In the genomic region with DNA sequence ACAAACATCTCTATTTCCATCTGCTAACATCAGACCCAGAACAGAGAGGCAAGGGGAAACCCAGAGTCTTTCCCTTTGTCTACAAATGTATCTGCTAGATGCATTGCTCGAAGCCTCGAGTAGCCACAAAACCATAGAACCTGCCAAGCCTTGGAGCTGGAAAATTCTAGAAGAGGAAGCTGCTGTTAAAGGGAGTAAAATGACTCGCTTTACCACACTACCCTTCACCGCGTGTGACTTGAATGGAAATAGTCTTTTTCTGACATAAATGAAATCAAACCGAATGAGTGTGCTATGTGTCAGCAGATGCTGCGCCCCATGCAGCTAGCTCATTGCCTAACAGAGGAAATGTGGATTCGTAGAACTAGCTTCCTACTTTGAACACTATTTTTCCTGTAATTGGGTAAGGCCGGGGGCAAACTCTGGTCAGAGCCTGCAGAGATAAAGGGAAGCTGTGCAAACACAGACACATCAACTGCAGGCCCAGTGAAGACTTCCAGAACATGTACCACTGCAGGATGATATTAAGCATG, we compare ENCODE assay signal across 10 mouse cellular contexts.
A peak's percentile ranks its signal among the peaks of the same experiment; 100 is the strongest.
DNase-seq lines count a peak whose midpoint lies in the region; TF ChIP-seq lines count a peak whose summit lies in the region.
"Had no signal": no experiment of that assay in that cellular context is flagged by ENCODE, and none has a peak within 500 bp of the region (broad histone marks: within the 10 kb centered on the region; RNA-seq: fewer than 3 reads in every experiment).

No protein-coding gene starts in this region.

- no peak for TF ChIP-seq POLR2A in bone marrow macrophage, adult 2 months (IDR thresholded peaks at IDR 0.05; ENCODE audit: borderline replicate concordance, low read depth, low read length)

- H3K4me3 ChIP-seq in bone marrow macrophage, adult 2 months (ENCODE audit: insufficient read depth, low read length) = no peak overlapping the region
- H3K4me3 ChIP-seq: forebrain, embryonic 13.5 days had no signal

- H3K27ac ChIP-seq in bone marrow macrophage, adult 2 months (ENCODE audit: insufficient read depth, low read depth, low read length) = peak overlapping the region; percentile 98
- H3K27ac ChIP-seq: forebrain, embryonic 13.5 days; liver, embryonic 14.5 days had no signal

- no peaks in the 10 kb centered on the region for H3K27me3 ChIP-seq in splenic B cell, adult 2 months (ENCODE audit: control insufficient read depth, insufficient read depth, low read length, poor library complexity, severe bottlenecking)
- H3K27me3 ChIP-seq: forebrain, embryonic 13.5 days had no signal

- H3K36me3 ChIP-seq in splenic B cell, adult 2 months (ENCODE audit: control insufficient read depth, insufficient read depth, low read length, poor library complexity, severe bottlenecking) = no peaks in the 10 kb centered on the region

- H3K4me1 ChIP-seq in bone marrow macrophage, adult 2 months (ENCODE audit: control insufficient read depth, insufficient read depth, low read length) = peaks cover 84% of the 10 kb centered on the region
- H3K4me1 ChIP-seq: forebrain, embryonic 13.5 days had no signal

- DNase-seq in layer of hippocampus, adult 11-12 months (ENCODE audit: low spot score) = peak; percentile 17
- no peak for DNase-seq in layer of hippocampus, adult 8-10 months (ENCODE audit: low spot score in 2 of 2)
- peak; percentile 47 for DNase-seq in lung, postnatal 25 days (ENCODE audit: low spot score)
- DNase-seq in splenic B cell, adult 2 months (ENCODE audit: low read depth, low spot score) = peak; percentile 29
- DNase-seq in layer of hippocampus, postnatal 36 days = no peak
- DNase-seq in urinary bladder, adult 2 months (ENCODE audit: low spot score) = no peak
- DNase-seq: adrenal gland, postnatal 25 days had no signal

- no peak for TF ChIP-seq CTCF in bone marrow macrophage, adult 2 months (IDR thresholded peaks at IDR 0.05; ENCODE audit: low read depth, low read length)

Comparison
In these comparisons a context has a peak if more than half of its experiments do, and no peak if none do; other contexts are left out.
1. DNase-seq: peak in layer of hippocampus, adult 11-12 months (single experiment), lung, postnatal 25 days (single experiment) and splenic B cell, adult 2 months (single experiment); none in layer of hippocampus, adult 8-10 months (0 of 2), layer of hippocampus, postnatal 36 days (0 of 2) and urinary bladder, adult 2 months (single experiment).